Mouse (Mus musculus) adrenal gland, postnatal 36 days (tissue): Measurements from ENCODE around the gene F8. TPM values are rescaled to one million over a fixed set of nuclear protein-coding genes. Genes with fewer than 3 reads are reported as not detected.

Experiments used
- DNase-seq, 2 experiments: peaks; one replicate each; pipeline ENCODE4 v3.0.0; 2021; ENCODE audit warnings: mixed read lengths in 1 of 2
- total RNA-seq, 2 experiments: library from RNA; stranded (reverse); gene quantifications; 2 replicates each; pipeline ENCODE4 v1.2.3; 2021

The F8 gene
- total RNA-seq, 2 experiments from 2014 or later = 8.2 to 10.4 TPM

DNA sequence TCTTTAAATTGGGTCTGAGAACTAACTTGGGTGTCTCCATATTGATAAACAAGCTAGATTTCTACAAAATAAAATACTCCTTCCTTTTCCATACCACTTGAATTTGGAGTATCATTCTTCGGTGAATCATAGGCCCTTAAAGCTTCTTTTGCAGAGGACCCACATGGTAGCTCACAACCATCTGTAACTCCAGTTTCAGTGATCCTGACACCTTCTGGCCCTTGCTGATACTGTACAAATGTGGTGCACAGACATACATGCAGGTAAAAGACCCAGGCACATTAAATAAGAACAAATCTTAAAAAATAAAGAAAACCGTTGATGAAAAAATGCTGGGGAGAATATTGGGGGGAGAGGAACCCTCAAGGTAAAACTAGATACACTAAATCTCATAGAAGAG is 244.2 kb downstream of the F8 start:
- DNase-seq = no peak

DNA sequence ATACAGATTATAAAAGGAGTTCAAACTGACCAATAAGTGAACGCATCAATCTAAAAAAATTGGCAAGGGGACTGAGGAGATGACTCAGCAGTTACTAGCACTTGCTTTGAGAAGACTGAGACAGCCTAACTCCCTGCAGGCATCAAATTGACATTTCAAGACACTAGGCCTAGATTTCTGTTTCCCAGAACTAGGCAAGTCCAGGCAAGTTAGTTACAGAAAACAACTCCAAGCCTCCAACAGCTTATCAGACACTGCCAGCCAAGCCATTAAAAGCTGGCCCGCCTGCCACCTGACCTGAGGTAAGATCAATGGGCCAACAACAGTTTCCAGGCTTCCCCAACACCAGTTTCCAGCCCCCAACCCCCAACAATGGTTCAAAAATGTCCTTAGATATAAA is 244.7 kb downstream of the F8 start:
- DNase-seq = no peak

DNA sequence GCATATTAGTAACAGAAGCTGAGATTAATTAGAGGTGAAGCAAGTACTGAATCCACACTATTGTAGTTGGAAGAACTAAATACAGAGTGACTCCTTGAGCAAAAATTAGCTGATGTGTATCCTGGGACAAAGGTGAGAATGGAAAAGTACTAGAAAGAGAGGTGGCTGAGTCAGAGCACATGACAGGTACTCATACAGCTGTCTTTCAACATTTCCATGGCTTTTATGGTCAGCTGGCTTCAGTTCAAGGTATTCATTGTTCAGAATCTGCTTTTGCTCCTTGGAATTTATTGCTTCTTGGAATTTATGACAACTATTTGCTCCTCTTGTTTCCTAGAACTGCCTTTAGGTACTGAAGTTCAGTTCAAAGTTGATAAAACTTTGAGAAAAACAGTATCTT is 245.5 kb downstream of the F8 start:
- no peak for DNase-seq

DNA sequence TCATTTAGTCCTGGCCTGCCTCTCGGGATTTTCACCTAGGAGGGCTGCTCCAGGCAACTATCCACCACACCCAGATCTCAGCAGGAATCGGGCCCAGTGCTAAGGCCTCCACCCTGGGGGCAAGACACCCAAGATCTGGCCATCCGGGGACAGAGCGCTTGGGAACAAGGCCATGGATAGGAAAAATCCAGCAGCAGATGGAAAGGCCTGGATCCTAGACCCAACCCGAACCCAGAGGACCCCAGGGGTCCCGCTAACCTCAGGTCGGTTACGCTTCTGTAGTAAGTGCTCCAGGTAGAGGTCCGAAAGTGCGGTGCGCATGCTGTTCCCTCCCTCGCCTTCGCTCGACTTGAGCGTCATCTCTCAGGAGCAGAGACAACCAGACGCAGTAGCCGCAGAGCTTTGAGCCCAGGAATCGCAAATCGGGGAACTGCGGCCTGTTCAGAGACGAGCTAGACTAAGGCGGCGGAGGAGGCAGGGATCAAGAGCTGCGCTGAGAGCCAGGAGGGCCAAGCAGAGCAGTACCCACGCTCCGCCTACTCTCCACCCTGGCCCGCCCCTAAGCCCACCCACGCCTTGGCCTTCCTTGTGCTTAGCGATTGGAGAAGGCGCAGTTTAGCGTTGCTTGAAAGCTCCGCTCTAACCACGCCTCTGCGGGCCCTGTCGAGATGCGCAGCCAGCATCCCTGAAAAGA is 251.8 kb downstream of the F8 start, which contains the start of gene Mpp1:
TSS of gene Mpp1 (minus strand) at position 550 of the 694 bp plus-strand sequence.
- peak; percentile 83 to 87 for DNase-seq

DNA sequence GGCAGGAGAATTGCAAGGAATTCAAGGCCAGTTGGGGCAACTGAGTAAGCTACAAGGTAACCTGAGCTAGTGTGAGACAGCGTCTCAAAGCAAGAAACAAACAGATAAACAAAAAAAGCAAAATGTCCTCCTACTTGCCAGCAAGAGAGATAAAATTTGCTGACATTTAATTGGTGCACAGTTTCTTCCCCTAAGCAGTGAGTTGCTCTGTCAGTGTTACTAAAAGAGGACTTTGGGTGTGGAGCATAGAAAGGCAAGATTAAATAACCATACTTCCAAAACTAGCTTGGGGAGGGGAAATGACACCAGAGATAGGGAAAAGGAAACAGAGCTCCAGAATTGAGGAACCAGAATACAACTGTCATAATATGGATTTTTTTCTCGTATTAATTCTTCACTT is 252.9 kb downstream of the F8 start:
- no peak for DNase-seq

DNA sequence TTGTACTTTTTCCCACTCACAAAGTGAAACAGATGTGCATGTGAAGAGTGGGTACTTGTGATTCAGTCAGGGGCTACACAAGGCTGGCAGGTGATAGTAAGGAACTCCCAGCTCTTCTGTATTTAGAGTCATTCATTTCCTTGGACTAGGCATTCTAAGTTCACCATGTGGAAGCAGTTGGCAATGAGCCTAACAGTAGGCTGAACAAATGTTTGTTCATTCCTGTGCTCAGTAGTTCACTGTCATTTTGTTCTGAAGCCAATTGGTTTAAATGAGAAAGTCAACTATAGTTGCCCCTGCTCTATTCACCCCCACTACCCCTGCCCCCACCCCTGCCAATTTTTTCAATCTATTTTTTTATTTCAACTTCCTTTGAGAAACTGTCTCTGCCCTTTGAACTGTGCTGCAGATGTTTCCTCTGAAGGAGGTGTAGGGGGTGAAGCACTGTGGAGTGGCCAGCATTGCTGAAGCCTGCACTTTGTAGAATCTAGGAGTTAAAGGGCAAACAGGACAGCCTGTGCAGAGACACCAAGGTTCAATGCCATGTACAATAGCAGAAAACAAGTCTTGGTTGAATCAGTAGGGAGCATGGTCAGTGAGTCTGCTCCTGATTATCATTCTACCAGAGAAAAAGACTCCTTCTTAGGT is 254.0 kb downstream of the F8 start:
- peak; percentile 9 to 18 for DNase-seq

DNA sequence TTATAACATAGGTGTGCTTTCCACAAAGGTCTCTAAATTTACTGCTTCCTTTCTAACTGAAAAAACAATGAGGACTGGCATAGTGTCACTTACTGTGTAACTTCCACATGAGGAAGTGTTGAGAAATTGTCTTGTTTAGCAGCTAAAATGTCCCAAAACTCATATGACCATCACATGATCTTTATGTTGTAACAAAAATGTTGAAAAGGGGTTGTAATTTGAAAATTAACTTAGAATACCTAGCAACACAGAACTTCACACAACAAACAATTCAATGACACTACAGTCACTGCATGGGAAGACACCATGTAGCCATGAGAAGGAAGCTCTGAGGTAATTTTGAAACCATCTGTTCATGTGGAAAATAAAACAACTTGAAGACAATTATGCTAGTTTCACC is 255.5 kb downstream of the F8 start:
- no peak for DNase-seq

DNA sequence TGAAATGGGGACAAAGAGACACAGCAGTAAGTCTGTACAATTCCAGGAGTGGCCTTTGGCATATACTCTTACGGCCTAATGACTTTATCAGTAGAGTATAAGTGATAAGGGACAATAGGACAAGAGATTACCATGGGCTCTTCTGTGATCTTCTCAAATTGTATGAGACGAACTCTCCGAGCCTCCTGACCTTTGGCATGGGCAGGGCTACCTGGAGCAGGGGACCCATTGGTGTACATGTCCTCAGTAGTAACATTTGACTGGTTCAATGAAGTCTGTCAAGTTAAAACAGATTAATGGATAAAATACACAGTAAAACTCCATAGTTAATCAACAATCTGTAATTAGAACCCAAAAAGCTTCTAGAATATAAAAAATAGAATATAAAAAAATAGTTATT is 256.8 kb downstream of the F8 start:
- no peak for DNase-seq

Other genes starting within 250 kb of the F8 start
- not detected for gene Smim9, start 218.8 kb downstream of the F8 start, total RNA-seq
- gene Fundc2, start 216 bp downstream of the F8 start, total RNA-seq = 10 to 100 TPM; 90.5 to 98.6 TPM
- 10 to 100 TPM; 10.3 to 10.7 TPM for gene Cmc4, start 34.0 kb upstream of the F8 start, total RNA-seq
- 1 to 10 TPM; 8.7 to 9.2 TPM for gene Mtcp1, start 34.0 kb upstream of the F8 start, total RNA-seq
- gene Brcc3, start 34.0 kb upstream of the F8 start, total RNA-seq = 10 to 100 TPM; 29.9 to 34.3 TPM
- 10 to 100 TPM; 44.7 to 48.8 TPM for gene Vbp1, start 131.7 kb upstream of the F8 start, total RNA-seq
- 1 to 10 TPM; 1.0 to 1.7 TPM for gene Rab39b, start 195.6 kb upstream of the F8 start, total RNA-seq